Mouse (Mus musculus) ES-E14 (cell line): ENCODE measurements around the gene Tbxas1. TPM values are rescaled to one million over a fixed set of nuclear protein-coding genes. Genes with fewer than 3 reads are reported as not detected.

ENCODE experiments used
- DNase-seq: peaks from one replicate; pipeline ENCODE4 v3.0.0-alpha.2; 2013; ENCODE audit warnings: low read depth, low spot score
- H3K27ac ChIP-seq: 2 replicates; pipeline ENCODE4 v1.5.1; 2012; ENCODE audit warnings: low read depth, mild to moderate bottlenecking, low read length, moderate library complexity, mixed read lengths; ENCODE audit not compliant: poor library complexity, insufficient read depth, severe bottlenecking
- H3K36me3 ChIP-seq: 2 replicates; pipeline ENCODE4 v1.6.1; 2012; ENCODE audit warnings: mild to moderate bottlenecking, low read length, moderate library complexity, mixed read lengths; ENCODE audit not compliant: control insufficient read depth, poor library complexity, insufficient read depth, severe bottlenecking
- H3K4me1 ChIP-seq, 2 experiments: fragments of 150-350 bp in 1 of 2; sonication (generic) in 1 of 2; 2 replicates each; pipeline ENCODE4 v1.6.1; 2012; ENCODE audit warnings: low read length in 2 of 2, mild to moderate bottlenecking in 1 of 2, mixed read lengths in 1 of 2; ENCODE audit not compliant: control insufficient read depth in 2 of 2, insufficient read depth in 2 of 2, poor library complexity in 1 of 2
- H3K4me3 ChIP-seq, 2 experiments: fragments of 150-350 bp in 1 of 2; sonication (generic) in 1 of 2; 2 replicates each; pipeline ENCODE4 v1.5.1; 2012; ENCODE audit warnings: low read length in 2 of 2, low read depth in 1 of 2, mild to moderate bottlenecking in 1 of 2, mixed read lengths in 1 of 2; ENCODE audit not compliant: insufficient read depth in 1 of 2, poor library complexity in 1 of 2, severe bottlenecking in 1 of 2
- H3K9ac ChIP-seq: 2 replicates; pipeline ENCODE4 v1.6.1; 2012; ENCODE audit warnings: low read depth, mild to moderate bottlenecking, low read length, mixed read lengths; ENCODE audit not compliant: poor library complexity, insufficient read depth, severe bottlenecking
- H3K9me3 ChIP-seq: fragments of 150-350 bp; sonication (generic); 2 replicates; pipeline ENCODE4 v1.6.1; 2012; ENCODE audit warnings: low read depth, mild to moderate bottlenecking, low read length; ENCODE audit not compliant: control insufficient read depth, insufficient read depth
- CHD2 ChIP-seq: IDR thresholded peaks from 2 replicates; pipeline ENCODE4 v1.6.1; 2014; ENCODE audit warnings: mild to moderate bottlenecking, low read depth, low read length, inconsistent platforms
- HCFC1 ChIP-seq: IDR thresholded peaks from 2 replicates; pipeline ENCODE4 v1.6.1; 2012; ENCODE audit warnings: low read length, inconsistent platforms, borderline replicate concordance; ENCODE audit not compliant: insufficient read depth
- MAFK ChIP-seq: IDR thresholded peaks from 2 replicates; pipeline ENCODE4 v1.6.1; 2014; ENCODE audit warnings: mild to moderate bottlenecking, low read depth, low read length, inconsistent platforms; ENCODE audit not compliant: insufficient read depth
- ZC3H11A ChIP-seq: IDR thresholded peaks from 2 replicates; pipeline ENCODE4 v1.6.1; 2012; ENCODE audit warnings: low read depth, mild to moderate bottlenecking, inconsistent platforms, low read length, borderline replicate concordance
- ZNF384 ChIP-seq: IDR thresholded peaks from 2 replicates; pipeline ENCODE4 v1.6.1; 2012; ENCODE audit warnings: low read depth, low read length, inconsistent platforms
- in situ Hi-C, 2 experiments: fragments of 600-800 bp; cut with MboI; formaldehyde crosslinking; loops; one replicate each; pipeline ENCODE4 v1.15.1; 2025; ENCODE audit warnings: low sequenced_read_pairs in 2 of 2, inconsistent platforms in 1 of 2; ENCODE audit not compliant: unreplicated experiment in 2 of 2
- total RNA-seq: library from RNA; depleted of rRNA; stranded (reverse); fragments of 300-350 nt; gene quantifications from 2 replicates; pipeline ENCODE4 v1.2.3, GENCODE M21; 2012

The Tbxas1 gene
- total RNA-seq, 1 experiment, result not detected

DNA sequence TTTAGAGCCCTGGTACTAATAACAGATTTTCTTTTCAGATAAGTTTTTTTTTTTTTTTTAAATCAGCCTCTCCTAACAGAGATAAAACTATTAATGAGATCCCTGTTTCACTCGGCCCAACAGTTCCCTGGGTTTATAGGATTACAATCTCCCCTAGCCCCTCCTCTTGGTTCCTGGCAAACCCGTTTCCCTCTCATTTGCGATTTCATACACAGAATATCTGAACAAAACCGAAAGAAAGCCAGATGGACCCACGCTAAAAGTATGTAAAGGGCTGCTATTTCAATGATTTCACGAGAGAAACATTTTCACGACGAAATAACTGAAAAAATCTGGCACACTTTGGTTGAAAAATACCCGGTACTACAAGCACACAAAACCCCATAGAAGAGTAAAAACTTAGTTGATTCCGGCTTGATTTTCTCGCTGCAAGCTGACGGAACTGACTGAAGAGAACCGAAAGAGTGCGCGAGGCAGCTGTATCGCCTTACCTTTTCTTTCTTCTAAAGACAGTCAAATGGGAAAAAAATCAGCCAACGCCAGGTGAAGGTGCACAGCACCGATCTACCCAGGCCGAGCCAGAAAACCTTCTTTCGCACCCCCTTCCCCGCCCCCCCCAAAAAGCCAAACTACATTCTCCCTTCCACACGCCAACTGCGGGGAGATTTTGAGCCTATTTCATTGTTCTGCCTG is 493 bp upstream of the Tbxas1 start:
- Histone ChIP-seq H3K9ac (peak overlapping the region; percentile 77; the same call in 1 of the 2 replicates), H3K9me3 (no peaks in the 10 kb centered on the region), H3K36me3 (no peaks in the 10 kb centered on the region), H3K4me1 (0 out of 4 replicates have a peak, but pooled peaks cover 0 to 3% of the 10 kb centered on the region in 2 experiments), H3K4me3 (peak overlapping the region; percentile 69 to 76), H3K27ac (no peak overlapping the region)
- DNase-seq, result no peak
- in situ Hi-C loops, result no loop called here
- TF ChIP-seq MAFK, result no peak
- no peak for TF ChIP-seq ZC3H11A
- TF ChIP-seq HCFC1, result no peak
- no peak for TF ChIP-seq ZNF384
- no peak for TF ChIP-seq CHD2

DNA sequence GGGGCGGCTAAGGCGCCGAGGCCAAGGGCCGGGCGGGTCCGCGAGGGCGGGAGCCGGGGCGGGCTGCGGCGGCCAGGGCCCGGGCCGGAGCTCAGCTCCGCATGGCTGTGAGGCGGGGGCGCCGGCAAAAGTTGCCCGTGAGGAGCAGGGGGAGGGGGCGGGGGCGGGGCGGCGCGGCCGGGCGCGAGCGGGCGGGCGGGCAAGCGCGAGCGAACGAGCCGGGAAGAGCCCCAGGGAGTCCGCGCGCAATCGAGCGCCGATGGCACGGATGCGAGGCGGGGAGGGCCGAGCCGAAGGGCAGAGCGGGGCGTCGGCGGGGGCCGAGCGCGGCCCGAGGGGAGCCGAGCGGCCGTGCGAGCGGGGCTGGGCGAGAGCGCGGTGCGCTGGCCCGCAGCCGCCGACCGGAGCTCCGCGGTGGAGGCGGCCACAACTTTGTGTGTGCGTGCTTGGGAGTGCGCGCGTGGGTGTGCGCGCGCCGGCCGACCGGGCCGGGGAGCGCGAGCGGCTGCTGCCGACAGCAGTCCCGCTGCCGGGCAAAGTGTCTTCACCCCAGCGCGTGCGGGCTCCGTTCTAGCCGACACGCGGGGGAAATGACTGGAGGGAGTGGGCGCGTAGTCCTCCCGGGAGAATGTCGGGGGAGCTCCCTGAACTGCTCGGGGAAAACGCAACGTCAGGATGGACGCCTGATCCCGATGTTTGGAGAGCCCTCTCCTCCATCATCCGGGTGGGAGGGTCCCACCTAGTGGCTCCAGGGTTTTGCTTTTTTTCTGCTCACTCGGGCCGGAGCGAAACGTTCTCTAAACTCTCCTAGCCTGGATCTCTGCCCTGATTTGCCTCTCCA is 1.1 kb downstream of the Tbxas1 start, which contains the start of gene Hipk2:
Gene Hipk2, minus strand, starts transcription at position 95 of the 841 bp plus-strand sequence.
- in situ Hi-C loops, result no loop called here
- TF ChIP-seq CHD2 (no peak), MAFK (no peak), ZNF384 (no peak), HCFC1 (peak; percentile 78), ZC3H11A (no peak)

DNA sequence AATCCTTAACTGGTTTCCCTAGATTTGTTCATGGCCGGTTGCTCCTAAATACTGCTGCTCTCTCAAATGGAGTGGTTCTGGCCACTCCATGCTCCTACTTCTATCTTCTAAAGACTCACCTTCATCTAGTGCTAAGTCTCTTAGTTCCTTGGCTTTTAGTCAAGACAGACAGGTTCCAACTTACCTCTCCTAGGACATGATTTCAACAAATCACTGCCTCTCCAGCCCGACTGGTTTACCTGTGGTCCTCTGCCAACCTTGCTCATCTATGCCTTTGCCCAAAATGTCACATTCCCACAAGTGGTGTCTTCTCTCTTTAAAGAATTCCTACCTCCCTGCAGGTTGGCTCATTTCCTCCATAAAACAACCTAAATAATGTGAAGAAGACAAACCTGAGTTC is 2.5 kb downstream of the Tbxas1 start:
- no peak for DNase-seq
- Histone ChIP-seq H3K4me3 (no peak overlapping the region), H3K9me3 (no peaks in the 10 kb centered on the region), H3K4me1 (0 out of 4 replicates have a peak, but pooled peaks cover 0 to 3% of the 10 kb centered on the region in 2 experiments), H3K36me3 (no peaks in the 10 kb centered on the region), H3K27ac (no peak overlapping the region), H3K9ac (no peak overlapping the region)
- in situ Hi-C loops, result no loop called here
- TF ChIP-seq ZC3H11A (no peak), MAFK (no peak), CHD2 (no peak), HCFC1 (no peak), ZNF384 (no peak)

More for the DNA sequence above, 1.1 kb downstream of the Tbxas1 start, which contains the start of gene Hipk2:
- H3K9me3 ChIP-seq, result no peaks in the 10 kb centered on the region
- H3K9ac ChIP-seq, result peak within 1 kb of the TSS; percentile 77
- DNase-seq, result peak; percentile 45
- H3K36me3 ChIP-seq, result no peaks in the 10 kb centered on the region
- no peak within 1 kb of the TSS for H3K27ac ChIP-seq
- H3K4me1 ChIP-seq, result 0 out of 4 replicates have a peak, but pooled peaks cover 0 to 3% of the 10 kb centered on the region in 2 experiments
- H3K4me3 ChIP-seq, result peak within 1 kb of the TSS; percentile 76

DNA sequence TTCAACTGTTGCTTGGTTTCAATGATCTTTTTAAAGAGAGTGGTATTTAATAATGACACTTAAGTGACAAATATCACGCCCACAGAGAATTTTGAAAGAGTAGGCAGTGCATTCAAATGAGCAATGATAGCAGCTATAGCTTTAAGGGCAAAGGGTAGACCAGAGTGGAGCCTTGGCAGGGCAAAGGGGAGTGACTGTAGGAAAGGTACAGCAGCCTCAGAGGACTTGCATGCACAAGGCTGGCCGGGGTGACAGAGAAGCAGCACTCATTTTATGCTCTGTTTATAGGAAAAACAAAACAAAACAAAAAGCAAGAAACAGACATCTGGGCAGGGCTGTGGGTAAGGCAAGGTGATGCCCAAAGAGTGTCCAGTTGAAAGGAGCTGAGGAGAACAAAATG is 6.3 kb downstream of the Tbxas1 start:
- TF ChIP-seq HCFC1 (no peak), CHD2 (no peak), ZC3H11A (no peak), MAFK (no peak), ZNF384 (no peak)
- no peaks in the 10 kb centered on the region for H3K9me3 ChIP-seq
- H3K27ac ChIP-seq, result no peak overlapping the region
- in situ Hi-C loops, result no loop called here
- no peak overlapping the region for H3K9ac ChIP-seq
- H3K4me1 ChIP-seq, result no peaks in the 10 kb centered on the region
- H3K4me3 ChIP-seq, result no peak overlapping the region
- no peaks in the 10 kb centered on the region for H3K36me3 ChIP-seq
- DNase-seq, result no peak
